Mouse (Mus musculus): Measurements from ENCODE around the gene Prkce.

GRCm38 (mm10) chr17:86422023-86422422, 254.4 kb downstream of the Prkce start:
- TF ChIP-seq CTCF (IDR thresholded peaks at IDR 0.05; ENCODE audit: low read depth, low read length): no peak
- TF ChIP-seq POLR2AphosphoS5 (IDR thresholded peaks at IDR 0.05; ENCODE audit: insufficient replicate concordance, low read depth, low read length): no peak
- no peak for TF ChIP-seq TAL1 (conservative IDR thresholded peaks at IDR 0.05; ENCODE audit: low read depth, low read length)
- TF ChIP-seq GATA1 (IDR thresholded peaks at IDR 0.05; ENCODE audit: borderline replicate concordance, low read length): no peak

Data from G1E (cell line).